Mouse (Mus musculus) 416B (cell line): ENCODE results near the gene Lmod3.

Experiments
- DNase-seq: peaks from one replicate; pipeline ENCODE4 v3.0.0; 2011; ENCODE audit warnings: low read depth

Lmod3 gene

GRCm38 (mm10) chr6:97226083-97226491 is 26.5 kb downstream of the Lmod3 start:
- peak; percentile 38 for DNase-seq

- DNase-seq = no peak
Measured at GRCm38 (mm10) chr6:97224505-97224904, 28.1 kb downstream of the Lmod3 start.

DNA sequence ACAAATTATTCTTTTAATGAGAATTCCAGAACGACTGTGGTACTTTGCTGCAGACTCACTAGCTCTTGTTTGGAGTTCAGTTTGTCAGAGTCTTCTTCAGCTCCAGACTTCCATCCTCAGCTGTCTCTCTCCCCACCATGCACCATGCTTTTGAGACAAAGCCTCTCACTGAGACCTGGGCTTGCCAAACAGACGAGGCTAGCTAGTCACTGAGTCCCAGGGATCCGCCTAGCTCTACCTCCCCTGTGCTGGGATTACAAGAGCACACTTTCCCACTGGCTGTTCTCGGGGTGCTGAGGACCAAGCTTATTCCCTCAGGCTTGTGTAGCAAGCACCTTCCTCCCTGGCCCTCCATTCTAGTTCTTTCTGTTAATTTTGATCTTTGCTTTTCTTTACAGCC is 29.0 kb downstream of the Lmod3 start:
- no peak for DNase-seq

GRCm38 (mm10) chr6:97222931-97223467 is 29.6 kb downstream of the Lmod3 start:
- DNase-seq = peak; percentile 78

GRCm38 (mm10) chr6:97222321-97222720 is 30.2 kb downstream of the Lmod3 start:
- peak; percentile 66 for DNase-seq

GRCm38 (mm10) chr6:97221205-97222025 is 31.1 kb downstream of the Lmod3 start:
- DNase-seq = peak; percentile 84

DNA sequence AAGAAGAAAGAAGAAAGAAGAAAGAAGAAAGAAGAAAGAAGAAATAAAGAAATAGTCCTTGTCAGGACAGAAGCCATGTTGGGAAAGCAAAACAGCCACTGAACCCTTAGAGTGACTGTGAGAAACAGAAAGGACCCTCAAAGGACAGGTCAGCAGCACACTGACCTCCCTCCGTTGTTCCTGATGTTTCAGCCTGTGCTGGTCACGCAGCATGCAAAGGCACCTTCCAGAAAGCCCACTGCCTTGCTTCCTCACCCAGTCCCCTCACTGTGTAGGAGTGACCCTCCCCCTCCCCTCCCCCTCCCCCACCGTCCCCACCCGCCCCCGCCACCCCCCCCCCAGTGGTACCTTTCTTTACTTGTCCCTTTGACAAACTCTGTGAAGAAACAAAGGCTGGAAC is 31.9 kb downstream of the Lmod3 start:
- no peak for DNase-seq

GRCm38 (mm10) chr6:97216154-97216821 is 36.3 kb downstream of the Lmod3 start:
- DNase-seq = no peak

- DNase-seq = peak; percentile 81
Measured at GRCm38 (mm10) chr6:97211981-97212380, 40.6 kb downstream of the Lmod3 start.

GRCm38 (mm10) chr6:97210962-97211601 is 41.5 kb downstream of the Lmod3 start:
- peak; percentile 71 for DNase-seq

GRCm38 (mm10) chr6:97210191-97210961 is 42.2 kb downstream of the Lmod3 start, which contains the start of gene Arl6ip5:
Arl6ip5 (plus strand) TSS chr6:97210689.
- peak; percentile 96 for DNase-seq

DNA sequence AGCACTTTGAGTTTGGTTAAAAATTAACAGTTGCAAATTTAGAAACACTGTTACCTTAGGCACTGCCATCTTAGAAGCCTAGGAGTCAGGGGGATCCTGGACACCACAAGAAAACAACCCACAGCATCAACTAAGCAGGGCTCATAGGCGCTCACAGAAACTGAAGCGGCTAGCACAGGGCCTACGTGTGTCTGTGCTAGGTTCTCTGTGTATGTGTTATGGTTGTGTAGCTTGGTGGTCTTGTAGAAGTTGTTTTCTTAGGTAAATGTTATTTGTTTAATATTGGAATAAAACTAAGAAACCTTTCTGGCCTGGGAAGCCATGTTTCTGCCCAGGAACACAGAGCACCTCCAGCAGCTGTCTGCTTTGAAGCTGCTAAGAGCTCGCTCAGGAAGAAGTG is 42.8 kb downstream of the Lmod3 start:
- no peak for DNase-seq

GRCm38 (mm10) chr6:97209201-97209600 is 43.4 kb downstream of the Lmod3 start:
- DNase-seq = peak; percentile 86

- peak; percentile 61 for DNase-seq
Measured at GRCm38 (mm10) chr6:97208406-97208805, 44.2 kb downstream of the Lmod3 start.

- DNase-seq = peak; percentile 83
Measured at GRCm38 (mm10) chr6:97207085-97207484, 45.5 kb downstream of the Lmod3 start.

- peak; percentile 99 for DNase-seq
Measured at GRCm38 (mm10) chr6:97205439-97205885, 47.1 kb downstream of the Lmod3 start, which contains the start of gene Uba3. Uba3 (minus strand) TSS chr6:97205647.

DNA sequence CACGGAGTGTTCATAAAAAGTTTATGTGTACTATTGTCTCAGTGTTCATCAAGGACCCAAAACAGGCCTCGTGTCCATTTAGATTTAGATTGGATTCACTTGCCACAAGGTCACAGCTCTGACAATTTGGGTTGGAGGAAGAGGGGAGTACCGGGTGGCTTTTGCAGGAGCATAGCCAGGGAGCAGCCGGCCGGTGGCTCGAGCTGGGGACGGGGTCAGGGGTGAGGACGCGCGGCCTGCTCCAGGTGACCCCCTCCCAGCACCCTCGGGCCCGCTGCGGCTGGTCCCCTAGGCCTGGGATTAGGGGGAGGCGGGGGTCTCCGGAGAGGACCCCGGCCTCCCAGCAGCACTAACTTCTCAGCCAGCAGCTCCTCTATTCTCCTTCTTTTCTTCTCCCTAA is 47.6 kb downstream of the Lmod3 start:
- peak; percentile 26 for DNase-seq

GRCm38 (mm10) chr6:97204252-97204869 is 48.2 kb downstream of the Lmod3 start:
- DNase-seq = peak; percentile 59

DNA sequence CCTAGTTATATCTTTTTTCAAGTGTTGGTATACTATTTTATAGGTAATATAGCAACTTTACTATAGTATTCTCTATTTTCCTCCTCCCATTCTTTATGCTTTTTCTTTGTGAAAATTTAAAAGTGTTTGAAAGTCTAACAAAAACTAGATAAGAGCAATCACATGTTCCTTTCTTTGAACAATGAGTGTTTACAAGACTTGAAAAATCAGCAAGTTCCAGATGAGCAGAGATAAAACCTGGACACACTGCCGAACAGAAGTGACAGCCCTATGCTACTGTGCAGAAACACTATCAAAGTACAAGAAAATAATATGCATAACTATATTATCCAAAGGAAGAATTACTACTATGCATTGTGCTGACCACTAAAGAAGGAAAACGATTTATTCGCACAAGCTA is 50.1 kb downstream of the Lmod3 start:
- no peak for DNase-seq

DNA sequence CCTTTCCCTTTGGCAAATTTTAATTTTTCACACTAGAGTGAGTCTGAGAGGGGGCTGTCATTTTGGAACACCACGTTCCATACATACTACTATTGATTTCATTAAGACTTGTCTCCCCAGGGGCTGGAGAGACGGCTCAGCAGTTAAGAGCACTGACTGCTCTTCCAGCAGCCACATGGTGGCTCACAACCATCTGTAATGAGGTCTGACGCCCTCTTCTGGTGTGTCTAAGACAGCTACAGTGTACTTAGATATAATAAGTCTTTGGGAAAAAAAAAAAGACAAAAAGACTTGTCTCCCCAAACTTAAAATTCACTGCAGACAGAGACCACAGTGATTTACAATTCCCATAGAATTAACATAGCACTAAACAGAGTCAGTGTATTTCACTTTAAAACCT is 52.1 kb downstream of the Lmod3 start:
- no peak for DNase-seq
